Mouse (Mus musculus) layer of hippocampus, adult 11-12 months (tissue): ENCODE measurements at regions not wholly inside any gene's neighbourhood (a gene's known extent, or its start where the extent isn't known, plus 50 kb on each side); places are given as distances from the start of the nearest gene placed in this dataset.

Experiments
- DNase-seq: peaks from one replicate; pipeline ENCODE4 v3.0.0; 2022; ENCODE audit warnings: low spot score

- no peak for DNase-seq
Measured at GRCm38 (mm10) chr11:65638211-65638610, 149.9 kb downstream of the Map2k4 start.

- no peak for DNase-seq
Measured at GRCm38 (mm10) chr11:65637206-65637605, 150.9 kb downstream of the Map2k4 start.

DNA sequence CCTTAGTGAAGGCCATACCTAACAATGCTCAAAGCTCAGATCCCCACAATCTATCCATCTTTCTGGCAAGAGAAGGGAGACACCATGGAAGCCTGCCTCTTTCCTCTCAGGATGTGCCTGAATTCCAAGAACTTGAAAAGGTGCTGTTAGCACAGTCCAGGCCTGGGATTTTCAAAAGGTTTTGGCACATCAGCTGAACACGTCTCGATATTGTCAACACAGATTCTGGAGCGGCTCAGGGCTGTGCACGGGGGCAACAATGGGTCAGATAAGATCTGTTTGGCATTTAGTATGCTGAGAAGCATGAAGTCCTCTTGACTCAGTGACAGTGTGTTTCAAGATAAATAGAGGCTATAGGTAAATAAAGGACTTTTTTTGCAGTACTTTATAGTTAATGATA lies 152.8 kb downstream of the Map2k4 start:
- DNase-seq: no peak

DNA sequence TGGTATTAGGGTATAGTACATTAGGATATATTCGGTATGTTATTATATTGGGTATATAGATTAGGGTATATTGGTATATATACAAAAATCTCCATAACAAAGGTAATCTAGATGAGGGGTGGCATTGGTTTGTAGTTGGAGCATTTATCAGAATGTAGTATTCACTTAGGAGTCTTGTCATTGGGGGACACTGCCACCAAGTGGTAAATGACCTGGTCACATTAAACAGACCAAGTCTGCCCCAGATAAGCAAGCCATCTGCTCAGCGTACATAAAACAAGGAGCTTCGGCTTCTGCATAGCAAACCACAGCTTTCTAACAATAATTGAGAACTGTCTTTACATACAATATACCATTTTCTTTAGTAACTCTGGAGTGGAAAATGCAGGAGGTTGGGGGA lies 156.9 kb downstream of the Map2k4 start:
- peak; percentile 17 for DNase-seq

DNA sequence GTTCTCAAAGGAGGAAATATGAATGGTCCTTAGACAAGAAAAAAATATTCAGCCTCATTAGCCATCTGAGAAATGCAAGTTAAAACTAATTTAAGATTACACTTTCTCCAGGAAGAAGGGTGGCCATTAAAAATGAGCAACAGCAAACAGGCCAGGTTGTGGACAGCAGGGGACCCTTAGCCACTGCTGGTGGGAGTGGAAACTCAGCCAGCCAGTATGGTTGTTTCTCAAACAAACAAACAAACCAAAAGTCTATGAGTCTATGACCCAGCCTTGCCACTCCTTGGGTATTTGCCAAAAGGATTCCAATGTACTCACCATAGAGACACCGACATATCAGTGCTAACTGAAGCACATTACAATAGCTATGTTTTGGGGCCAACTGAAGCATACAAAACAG lies 157.7 kb downstream of the Map2k4 start:
- no peak for DNase-seq

DNA sequence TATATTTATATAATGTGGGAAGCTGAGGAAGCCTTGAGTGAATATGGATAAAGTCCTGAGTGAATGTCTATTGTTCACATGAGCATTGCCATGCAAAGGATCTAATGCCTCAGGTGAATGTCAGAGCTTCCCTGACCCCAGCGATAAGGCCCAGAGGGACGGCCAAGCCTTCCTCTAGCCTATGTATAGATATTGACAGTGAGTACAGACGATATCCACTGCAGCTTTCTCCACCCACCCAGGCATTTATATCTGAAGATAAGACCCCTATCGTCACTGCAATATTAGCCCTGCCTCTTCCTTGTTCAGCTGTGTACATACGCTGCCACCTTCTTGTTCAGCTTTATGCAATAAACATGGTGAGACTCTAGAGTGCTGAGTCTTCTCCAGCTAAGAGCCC lies 158.8 kb downstream of the Map2k4 start:
- no peak for DNase-seq

DNA sequence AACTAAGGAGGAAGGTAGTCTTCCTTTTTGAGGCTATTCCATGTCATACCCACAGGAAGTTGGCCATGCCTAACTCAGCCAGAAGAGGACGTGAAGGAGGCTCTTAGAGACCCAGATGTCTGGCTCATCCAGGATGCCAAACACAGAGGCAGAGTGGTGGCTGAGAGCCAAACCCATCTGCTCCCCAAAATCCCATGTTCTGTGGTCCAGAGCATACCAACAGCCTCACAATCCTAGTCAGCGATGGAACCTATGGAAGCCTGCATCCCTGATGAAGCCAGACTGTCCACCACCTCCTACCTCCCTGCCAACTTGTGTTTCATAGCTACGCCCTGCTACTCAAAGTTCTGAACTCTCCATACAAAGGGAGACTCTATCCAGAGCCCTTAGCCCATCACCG lies 169.1 kb downstream of the Map2k4 start:
- no peak for DNase-seq

DNA sequence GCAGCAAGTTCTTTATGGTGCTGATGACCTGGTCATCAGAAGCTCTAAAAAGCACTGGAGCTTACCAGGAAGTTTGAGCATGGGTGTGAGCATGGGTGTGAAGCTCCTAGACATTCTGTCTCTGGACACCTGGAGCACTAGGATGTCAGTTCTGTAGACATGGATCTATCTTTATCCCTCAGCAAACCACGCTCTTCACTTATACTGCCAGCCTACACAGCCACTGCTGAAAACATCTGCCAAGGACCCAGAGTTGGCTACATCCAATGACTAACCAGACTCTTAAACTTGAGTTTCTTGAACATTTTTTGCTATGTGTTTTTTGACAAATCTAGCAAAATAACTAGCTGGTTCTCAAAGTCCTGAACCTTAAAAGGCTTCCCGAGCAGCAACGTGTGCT lies 177.6 kb downstream of the Map2k4 start:
- no peak for DNase-seq

GRCm38 (mm10) chr11:65609056-65609455 lies 179.0 kb downstream of the Map2k4 start:
- no peak for DNase-seq

GRCm38 (mm10) chr11:65597298-65598076 lies 190.6 kb downstream of the Map2k4 start:
- no peak for DNase-seq

GRCm38 (mm10) chr11:65588491-65588890 lies 199.6 kb downstream of the Map2k4 start:
- DNase-seq: no peak

GRCm38 (mm10) chr11:65567831-65568230 lies 220.3 kb downstream of the Map2k4 start:
- DNase-seq: no peak

GRCm38 (mm10) chr11:65558236-65558635 lies 229.9 kb downstream of the Map2k4 start:
- no peak for DNase-seq

DNA sequence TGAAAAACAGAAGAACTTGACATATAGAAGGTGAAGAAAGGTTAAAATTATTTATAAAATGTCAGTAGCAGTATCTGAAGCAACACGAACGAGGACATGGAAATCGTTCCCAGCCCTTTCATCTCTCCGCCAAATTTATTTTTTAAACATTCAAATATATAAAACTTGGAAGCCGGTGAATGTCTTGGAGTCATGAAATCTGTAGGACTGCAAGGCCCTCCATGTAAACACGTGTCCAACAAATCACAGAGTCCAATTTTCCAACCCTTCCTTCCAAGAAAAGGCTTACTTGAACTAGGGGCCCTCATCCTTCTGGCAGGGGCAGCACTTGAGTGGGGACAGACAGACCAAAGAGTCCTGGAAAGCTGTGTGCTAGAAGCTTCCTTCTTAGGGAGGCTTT lies 237.0 kb downstream of the Map2k4 start:
- no peak for DNase-seq

GRCm38 (mm10) chr11:65544281-65544680 lies 243.8 kb downstream of the Map2k4 start:
- DNase-seq: no peak

DNA sequence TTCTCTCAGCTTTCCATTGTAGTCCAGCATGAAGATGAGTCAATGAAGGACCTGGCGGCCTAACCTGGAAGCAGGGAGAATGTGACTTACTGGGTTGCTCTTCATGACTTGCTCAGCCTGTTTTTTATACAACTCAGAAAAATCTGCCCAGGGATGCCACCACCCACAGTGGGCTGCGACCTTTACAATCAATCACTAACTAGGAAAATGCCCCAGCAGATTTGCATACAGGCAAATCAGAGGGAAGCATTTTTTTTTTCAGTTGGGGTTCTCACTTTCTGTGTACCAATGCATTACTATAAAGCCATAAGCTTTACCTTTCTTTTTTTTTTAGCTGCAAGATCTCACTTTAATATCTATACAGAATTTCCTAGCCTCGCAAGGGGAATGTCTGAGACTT lies 244.5 kb downstream of the Map2k4 start:
- no peak for DNase-seq

- no peak for DNase-seq
Measured at GRCm38 (mm10) chr11:65537046-65537630, 251.0 kb downstream of the Map2k4 start.

GRCm38 (mm10) chr11:65535726-65536442 lies 252.2 kb downstream of the Map2k4 start:
- DNase-seq: no peak

GRCm38 (mm10) chr11:65530744-65531143 lies 257.4 kb downstream of the Map2k4 start:
- no peak for DNase-seq

DNA sequence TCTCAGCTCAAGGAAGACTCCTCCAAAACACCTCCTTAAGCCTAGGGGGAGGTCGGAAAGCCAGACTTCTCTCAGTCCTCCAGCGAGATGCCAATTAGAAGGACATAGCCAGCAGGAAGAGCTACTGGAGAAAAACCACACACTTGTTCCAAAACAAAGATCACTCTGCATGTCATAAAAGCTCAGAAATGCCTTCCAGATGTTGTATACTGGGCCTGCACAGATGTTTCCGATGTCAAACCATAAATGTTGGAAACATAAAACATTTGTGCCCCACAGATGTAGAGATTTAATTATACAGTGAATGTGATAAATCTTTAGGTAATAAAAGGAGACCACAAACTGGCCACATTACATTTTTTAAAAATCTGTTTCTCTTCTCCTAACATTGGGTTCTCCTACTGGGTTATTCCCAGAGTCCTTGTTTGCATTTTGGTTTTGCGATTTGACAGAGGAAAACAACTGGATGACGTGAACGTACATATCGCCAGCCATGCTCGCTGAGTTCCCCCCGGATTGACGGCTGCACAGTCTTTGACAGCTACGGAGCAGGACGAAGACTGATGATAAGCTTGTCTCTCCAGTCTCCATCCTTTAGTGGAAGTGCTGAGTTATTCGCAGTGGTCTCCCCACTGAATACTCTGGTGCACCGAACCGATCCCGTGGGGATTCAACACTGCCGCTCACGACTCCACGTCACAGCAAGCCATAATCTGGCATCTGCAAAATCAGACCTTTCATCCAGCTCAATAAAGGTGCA lies 235.5 kb upstream of the Myocd start:
- DNase-seq: no peak

GRCm38 (mm10) chr11:65497979-65498378 lies 228.2 kb upstream of the Myocd start:
- DNase-seq: no peak

GRCm38 (mm10) chr11:65497415-65497814 lies 227.6 kb upstream of the Myocd start:
- DNase-seq: no peak

GRCm38 (mm10) chr11:65495034-65495433 lies 225.2 kb upstream of the Myocd start:
- no peak for DNase-seq
